Mouse (Mus musculus) CD4-positive, CD25-positive, alpha-beta regulatory T cell, adult 2 months (primary cell): Measurements from ENCODE around the gene Zfp618.
A peak's percentile ranks its signal among the peaks of the same experiment; 100 is the strongest.

ENCODE experiments used
- DNase-seq: peaks from one replicate; pipeline ENCODE4 v3.0.0-alpha.2; 2012; ENCODE audit warnings: low read depth, low spot score

Zfp618 gene

GRCm38 (mm10) chr4:62965497-62966302 lies at the start of gene Zfp618:
Gene Zfp618, plus strand, starts transcription at chr4:62965573.
- DNase-seq: peak; percentile 39

DNA sequence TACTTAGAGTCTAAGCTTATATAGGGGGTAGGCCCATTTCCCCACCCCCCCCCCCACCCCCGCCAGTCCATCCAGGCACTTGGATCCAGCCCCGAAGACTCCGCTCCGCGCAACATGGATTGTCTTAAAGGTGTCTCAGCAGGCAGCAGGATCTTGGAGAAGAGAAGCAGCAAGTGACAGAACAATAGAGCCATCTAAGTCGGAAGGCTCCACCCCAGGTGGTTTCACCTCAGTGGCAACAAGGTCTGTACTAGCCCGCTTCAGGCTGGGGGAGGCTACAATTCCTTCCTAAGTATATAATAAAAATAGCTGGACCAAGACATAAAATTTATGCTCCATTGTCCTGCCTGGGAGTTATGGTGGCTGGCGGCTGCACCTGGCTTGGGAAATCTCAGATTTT lies 48.3 kb upstream of the Zfp618 start:
- DNase-seq: no peak

DNA sequence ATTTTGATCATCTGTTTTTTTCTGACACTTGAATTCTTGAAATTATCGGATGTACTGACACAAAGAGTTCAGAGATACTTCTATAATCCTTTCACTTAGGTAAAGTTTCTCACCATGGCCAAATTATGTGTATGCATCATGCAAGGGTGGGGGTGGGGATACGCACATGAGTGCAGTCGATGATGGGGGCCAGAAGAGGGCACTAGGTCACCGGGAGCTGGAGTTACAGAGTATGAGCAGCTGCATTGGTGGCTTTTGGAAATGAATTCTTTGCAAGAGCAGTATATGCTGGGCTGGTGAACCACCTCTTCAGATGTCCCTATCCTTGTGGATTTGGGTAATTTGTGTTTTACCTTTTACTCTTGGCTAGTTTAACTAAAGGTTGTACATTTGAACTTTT lies 31.6 kb upstream of the Zfp618 start:
- peak; percentile 13 for DNase-seq

DNA sequence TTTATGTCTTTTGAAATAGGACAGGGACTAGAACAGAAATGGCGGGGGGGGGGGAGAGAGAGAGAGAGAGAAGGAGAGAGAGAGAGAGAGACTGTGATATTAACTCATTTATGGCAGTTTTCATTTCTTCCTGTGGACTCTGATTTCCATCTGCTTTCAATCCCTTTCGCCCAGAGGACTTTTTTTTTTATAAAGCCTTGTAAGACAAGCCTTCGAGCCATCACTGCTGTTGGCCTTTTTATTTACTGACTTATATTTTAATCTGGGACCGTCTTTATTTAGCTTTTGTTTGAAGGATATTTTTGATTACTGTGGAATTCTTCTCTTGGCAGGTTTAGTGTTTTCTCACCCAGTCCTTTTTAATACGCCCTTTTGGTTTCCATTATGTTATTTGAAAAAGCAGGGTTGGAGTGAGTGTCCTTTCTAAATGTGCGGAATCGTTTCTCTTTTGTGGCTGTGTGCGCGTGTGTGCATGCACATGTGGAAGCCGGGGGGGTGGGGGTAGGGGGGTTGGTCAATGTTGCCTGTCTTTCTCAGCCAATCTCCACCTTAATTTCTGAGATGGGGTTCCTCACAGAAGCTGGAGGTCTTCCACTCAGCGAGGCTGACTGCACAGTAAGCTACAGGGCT lies 29.7 kb upstream of the Zfp618 start:
- DNase-seq: no peak

DNA sequence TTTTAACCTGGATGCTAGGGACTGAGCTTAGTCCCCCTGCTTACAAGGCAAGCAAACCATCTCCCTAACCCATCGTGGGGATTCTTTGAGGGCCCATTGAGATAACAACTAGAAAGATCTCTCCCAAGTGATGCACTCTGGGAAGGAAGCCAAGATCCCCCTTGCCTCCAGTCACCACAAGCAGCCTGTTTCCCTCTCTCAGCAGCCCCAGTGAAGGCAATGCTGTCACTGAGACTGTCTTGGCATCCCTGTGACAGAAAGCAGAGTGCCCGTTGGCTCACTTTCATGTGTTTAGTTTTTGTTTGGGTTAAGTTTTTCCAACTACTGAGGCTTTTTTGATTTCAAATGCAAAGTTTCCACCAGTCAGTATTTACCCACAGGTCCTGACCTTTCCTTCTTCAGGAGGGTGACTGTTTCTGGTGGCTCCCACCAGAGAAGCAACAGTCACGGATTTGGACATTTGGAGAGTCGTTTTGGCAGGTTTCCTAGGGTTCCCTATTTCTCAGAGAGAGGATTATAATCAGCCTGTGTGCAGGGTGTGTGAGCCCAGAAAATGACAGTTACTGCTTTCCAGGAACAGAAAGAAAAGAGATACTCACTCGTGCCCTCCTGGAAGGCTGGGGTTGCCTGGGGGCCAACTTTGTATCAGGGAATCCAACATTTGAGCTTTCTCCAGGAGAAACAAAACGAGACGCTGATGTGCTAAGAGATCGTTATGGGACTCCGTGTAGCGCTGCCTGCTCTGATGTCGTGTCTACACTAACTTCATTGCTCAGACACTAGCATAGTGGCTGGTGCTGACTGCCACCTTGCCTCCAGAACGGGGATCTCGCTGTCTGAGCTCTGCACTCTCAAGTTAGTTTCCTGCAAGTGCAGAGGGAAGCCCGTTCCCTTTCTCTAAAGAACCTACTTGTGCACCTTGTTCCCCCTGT lies 23.1 kb upstream of the Zfp618 start:
- no peak for DNase-seq

- peak; percentile 54 for DNase-seq
Measured at GRCm38 (mm10) chr4:62944326-62944879, 21.0 kb upstream of the Zfp618 start.

DNA sequence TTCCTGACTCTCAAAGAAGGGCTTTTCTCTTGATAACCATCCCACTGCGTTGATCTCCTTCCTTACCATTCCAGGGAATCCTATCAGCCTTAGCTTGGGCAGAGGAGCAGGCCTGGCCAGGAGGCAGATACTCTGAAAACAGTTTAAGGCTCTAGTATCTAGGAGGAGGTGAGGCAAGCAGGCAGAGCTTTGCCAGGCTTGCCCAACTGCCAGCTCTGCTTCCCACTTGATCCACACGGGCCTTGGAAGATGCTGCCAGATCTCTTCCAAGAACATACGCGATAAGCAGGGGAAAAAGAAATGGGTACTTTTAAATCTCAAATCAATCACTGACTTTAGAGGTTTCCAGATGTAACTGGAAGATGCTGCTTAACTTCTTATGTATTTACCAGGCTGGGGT lies 1.6 kb upstream of the Zfp618 start:
- no peak for DNase-seq

DNA sequence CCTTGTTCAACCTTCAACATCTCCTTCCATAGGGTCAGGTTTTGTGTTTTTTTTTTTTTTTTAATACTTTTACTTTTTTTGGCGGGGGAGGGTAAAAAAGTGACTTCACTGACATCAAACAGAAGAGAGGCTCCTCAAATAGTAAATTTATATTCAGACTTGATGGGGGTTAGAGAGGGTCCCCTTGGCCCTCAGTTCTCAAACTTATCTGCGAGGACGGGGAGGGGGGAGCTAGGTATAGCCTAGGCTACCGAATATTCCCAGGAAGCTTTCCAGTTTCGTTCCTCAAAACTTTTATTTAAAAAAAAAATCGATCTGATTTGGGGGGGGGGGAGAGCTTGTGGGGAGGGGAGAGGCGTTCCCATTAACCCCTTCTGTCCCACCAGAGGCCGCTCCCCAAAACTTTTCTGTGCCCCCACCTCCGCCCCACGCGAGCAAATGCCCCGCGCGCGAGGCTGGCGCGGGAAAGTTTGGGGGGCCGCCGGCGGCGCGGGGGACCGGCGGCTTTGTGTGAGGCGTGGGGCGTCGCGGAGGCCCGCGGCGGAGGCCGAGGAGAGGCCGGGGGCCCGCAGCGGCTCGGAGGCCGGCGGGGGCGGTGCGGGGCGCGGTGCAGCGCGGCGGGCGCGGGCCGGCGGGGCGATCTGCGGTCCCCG lies 403 bp upstream of the Zfp618 start:
- DNase-seq: no peak

- no peak for DNase-seq
Measured at GRCm38 (mm10) chr4:62969526-62969925, 4.2 kb downstream of the Zfp618 start.

DNA sequence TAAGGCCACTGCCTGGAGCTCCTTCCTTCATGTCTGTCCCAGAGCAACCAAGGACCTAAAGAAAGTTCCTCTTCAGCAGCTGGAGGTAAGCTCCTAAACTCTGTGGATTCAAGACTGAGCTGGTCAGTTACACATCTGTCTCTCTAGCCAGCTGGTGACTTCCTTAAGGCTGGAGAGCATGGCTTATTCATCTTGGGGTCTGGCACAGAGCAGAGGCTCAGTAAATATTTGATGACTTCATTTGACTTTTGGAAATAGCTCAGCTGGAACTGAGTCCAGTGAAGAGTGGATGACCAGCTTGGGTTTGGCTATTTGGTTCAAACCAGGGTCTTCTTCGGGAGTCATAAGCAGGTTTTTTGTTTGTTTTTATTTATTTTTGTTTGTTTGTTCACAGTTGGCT lies 6.6 kb downstream of the Zfp618 start:
- no peak for DNase-seq

DNA sequence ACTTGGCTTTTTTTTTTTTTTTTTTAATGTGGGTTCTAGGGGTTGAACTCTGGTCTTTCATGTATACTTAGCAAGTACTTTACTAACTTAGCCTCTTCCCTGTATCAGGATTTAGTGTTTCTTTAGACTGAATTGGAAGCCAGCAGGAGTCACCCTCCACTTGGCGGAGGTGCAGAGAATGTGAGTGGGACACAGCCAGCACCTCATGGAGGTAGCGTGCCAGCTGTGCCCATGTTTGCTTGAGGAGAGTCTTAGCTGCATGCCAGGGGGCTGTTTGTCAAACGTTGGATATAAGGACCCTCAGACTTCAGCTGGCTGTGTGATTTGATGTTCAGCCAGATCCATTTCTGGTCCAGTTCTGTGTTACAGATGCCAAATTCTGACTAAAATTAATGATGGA lies 7.7 kb downstream of the Zfp618 start:
- no peak for DNase-seq

GRCm38 (mm10) chr4:62974901-62975300 lies 9.5 kb downstream of the Zfp618 start:
- DNase-seq: no peak

- no peak for DNase-seq
Measured at GRCm38 (mm10) chr4:62975541-62975940, 10.2 kb downstream of the Zfp618 start.

DNA sequence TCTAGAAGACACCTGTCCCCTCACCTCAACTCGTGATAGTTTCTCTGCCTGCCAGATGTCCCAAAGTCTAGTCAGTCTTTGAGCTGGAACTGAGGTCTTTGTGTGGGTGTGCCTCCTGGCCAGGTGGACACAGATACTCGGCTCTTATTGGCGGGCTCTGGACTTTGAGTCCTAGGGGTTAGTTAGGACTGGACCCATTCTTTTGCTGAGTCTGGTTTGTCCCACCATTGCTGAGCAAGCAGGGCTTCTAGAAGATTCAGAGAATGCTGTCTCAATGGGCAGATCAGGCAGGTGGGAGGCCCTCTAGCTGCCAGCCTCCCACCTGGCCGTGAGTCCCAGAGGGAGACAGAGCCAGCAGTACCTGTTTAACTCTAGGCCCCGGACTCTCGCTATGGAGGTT lies 12.1 kb downstream of the Zfp618 start:
- no peak for DNase-seq

- DNase-seq: no peak
Measured at GRCm38 (mm10) chr4:62978501-62978911, 13.1 kb downstream of the Zfp618 start.

GRCm38 (mm10) chr4:62981572-62981971 lies 16.2 kb downstream of the Zfp618 start:
- DNase-seq: no peak

- no peak for DNase-seq
Measured at GRCm38 (mm10) chr4:62983556-62983955, 18.2 kb downstream of the Zfp618 start.

GRCm38 (mm10) chr4:62991336-62991735 lies 26.0 kb downstream of the Zfp618 start:
- no peak for DNase-seq

GRCm38 (mm10) chr4:62993190-62993589 lies 27.8 kb downstream of the Zfp618 start:
- DNase-seq: no peak

DNA sequence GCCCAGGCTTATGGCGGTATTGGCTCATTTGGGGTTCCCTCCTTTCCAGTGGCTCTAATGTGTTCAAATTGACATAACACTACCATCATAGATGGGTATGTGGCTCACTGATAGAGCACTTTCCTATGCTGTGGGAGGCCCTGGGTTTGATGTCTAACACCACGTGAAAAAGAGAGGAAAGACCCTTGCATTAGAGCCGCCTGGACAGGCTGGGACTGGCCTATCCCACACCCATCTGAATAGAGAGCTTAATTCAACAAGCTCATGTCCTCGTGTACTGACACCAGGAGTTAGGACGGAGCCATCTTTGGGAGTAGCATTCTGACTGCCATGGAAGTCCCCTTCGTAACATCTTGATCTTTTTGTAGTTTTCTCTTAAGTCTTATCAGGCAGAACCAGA lies 32.2 kb downstream of the Zfp618 start:
- no peak for DNase-seq

GRCm38 (mm10) chr4:62998431-62998835 lies 33.1 kb downstream of the Zfp618 start:
- DNase-seq: no peak
